Mouse (Mus musculus) cortical plate, adult 2 months (tissue): ENCODE data around the gene Tgif2.

ENCODE experiments used
- CTCF ChIP-seq: fragments of 200-500 bp; IDR thresholded peaks from 2 replicates; pipeline ENCODE4 v1.5.1; 2011; ENCODE audit warnings: mild to moderate bottlenecking, control low read depth, low read length; ENCODE audit not compliant: insufficient read depth; ENCODE audit errors: extremely low read depth
- POLR2A ChIP-seq: fragments of 200-500 bp; IDR thresholded peaks from 2 replicates; pipeline ENCODE4 v1.6.1; 2011; ENCODE audit warnings: mild to moderate bottlenecking, low read length, control low read depth; ENCODE audit not compliant: insufficient read depth; ENCODE audit errors: extremely low read depth

- TF ChIP-seq CTCF = no peak
- no peak for TF ChIP-seq POLR2A
Measured at GRCm38 (mm10) chr2:156892821-156893220, 53.0 kb downstream of the Tgif2 start.
